Mouse (Mus musculus) neural tube, embryonic 14.5 days (tissue): ENCODE data around the gene Il17f. TPM values are rescaled to one million over a fixed set of nuclear protein-coding genes. Genes with fewer than 3 reads are reported as not detected.

Experiments used
- polyA plus RNA-seq: library from polyadenylated mRNA; unstranded; fragments of >200 nt; fragmentation: Nextera tagmentation; extraction: Ambion mirVana; gene quantifications from 2 replicates; pipeline ENCODE4 v1.2.1, GENCODE M21; 2014

Il17f gene
- polyA plus RNA-seq, 1 experiment from 2014 or later: not detected

Other genes starting within 250 kb of the Il17f start
- gene Pkhd1, start 172.6 kb downstream of the Il17f start, polyA plus RNA-seq: 0.04 TPM in 1 of 2 replicates, not detected in the other
- not detected in 2 replicates for gene Il17a, start 59.7 kb downstream of the Il17f start, polyA plus RNA-seq
- gene Mcm3, start 29.7 kb upstream of the Il17f start, polyA plus RNA-seq: 10.4 and 16.7 TPM in 2 replicates
- 33.2 and 35.6 TPM in 2 replicates for gene Paqr8, start 100.0 kb upstream of the Il17f start, polyA plus RNA-seq
- 0.95 and 1.9 TPM in 2 replicates for gene Efhc1, start 161.0 kb upstream of the Il17f start, polyA plus RNA-seq